Mouse (Mus musculus): ENCODE measurements around the gene Corin.

DNA sequence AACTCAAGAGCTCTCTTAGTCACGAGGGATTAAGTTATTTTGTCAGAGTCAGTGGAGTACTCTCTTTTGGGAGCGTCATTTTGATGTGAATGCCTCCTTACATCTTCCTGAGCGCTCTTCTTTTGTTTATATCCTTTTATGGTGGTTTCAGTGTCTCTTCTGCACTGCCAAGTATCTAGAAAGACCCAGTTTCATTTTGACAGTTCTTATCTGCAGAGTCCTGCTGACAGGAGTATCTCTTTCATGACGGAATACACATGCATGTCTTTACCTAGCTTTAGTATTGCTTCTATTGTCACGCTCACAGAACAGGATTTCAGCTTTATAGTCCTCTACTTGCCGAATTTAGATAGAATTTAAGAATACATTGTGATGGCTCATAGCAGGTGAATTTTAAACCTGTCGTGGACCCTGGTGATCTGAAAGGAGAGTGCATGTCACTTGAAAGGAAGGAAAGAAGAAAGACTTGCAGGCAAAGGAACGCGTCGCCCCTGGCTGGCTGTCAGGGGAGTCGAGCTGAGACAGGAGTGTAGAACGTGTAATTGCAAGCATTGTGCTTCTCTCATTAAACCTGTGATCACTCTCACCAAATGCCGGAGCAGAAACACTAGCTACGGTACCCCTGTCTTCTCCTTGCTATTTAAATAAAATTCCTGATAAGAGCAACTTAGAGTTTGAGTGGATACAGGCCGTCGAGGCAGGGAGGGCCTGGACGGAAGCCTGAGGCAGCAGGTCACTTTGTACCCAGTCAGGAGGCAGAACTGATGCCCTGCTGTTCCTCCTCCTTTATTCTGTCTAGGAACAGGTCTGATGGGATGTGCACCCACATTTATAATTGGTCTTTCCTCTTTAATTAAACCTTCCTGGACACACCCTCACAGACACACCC, 245.6 kb downstream of the Corin start:
- no peak for TF ChIP-seq FLI1 (IDR thresholded peaks at IDR 0.05; ENCODE audit: low read length)
- no peak for TF ChIP-seq GATA1 (IDR thresholded peaks at IDR 0.05; ENCODE audit: borderline replicate concordance, low read length)

Measured in megakaryocyte, embryonic 14.5 days (primary cell).